Mouse (Mus musculus): ENCODE results near the gene Amph.
"Not testable (repeated sequence)": the region's sequence is repeated elsewhere in the genome, so short reads cannot be mapped to it uniquely, and the experiment has no call there.

Amph gene

DNA sequence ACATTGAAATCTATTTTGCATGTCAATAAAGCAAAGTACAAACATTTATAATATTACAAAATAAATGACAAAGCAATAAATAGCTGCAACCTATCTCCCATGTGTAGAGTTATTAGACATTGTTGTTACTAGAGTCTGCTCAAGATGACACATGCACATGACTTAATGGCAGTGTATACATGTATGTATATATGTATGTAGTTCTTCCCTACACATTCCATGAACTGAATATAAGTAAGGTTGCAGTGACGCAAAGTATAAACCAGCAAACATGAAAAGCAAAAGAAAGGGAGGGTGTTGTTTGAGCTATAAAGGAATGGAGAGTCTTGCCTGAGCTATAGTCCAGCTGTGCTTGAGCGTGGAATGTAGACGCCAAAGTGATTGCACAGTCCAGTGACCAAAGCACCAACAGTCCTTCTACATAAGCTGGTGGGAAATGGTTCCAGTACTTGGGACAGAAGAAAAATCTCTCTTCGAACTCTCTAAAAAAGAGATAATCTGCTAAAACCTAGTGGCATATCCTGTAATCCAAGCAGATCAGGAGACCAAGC lies 66.9 kb downstream of the Amph start:
- POLR2A ChIA-PET: no interaction called here
- CTCF ChIA-PET: interaction anchor here in 1 of 4 experiments (0.6 kb wide), 1 partner anchor 10 kb away, joined by 4 read pairs; no protein-coding TSS in a partner anchor

DNA sequence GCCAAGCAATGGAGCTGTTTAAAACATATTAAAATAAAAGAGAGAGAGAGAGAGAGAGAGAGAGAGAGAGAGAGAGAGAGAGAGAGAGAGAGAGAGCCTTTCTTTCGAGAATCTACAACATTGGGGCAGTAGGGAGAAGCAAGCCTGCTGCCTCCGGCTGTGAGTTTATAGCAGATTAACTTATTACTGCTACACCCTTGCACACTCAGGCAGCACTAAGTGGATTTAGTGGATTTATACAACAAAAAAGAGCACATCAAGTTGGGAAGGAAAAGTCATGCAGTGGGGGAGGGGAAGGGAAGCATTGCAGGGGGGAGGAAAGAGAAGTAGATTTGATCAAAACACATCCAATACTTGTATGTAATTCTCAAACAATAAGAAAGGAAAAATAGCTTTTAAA lies 73.5 kb downstream of the Amph start:
- POLR2A ChIA-PET: no interaction called here
- CTCF ChIA-PET: no interaction called here

DNA sequence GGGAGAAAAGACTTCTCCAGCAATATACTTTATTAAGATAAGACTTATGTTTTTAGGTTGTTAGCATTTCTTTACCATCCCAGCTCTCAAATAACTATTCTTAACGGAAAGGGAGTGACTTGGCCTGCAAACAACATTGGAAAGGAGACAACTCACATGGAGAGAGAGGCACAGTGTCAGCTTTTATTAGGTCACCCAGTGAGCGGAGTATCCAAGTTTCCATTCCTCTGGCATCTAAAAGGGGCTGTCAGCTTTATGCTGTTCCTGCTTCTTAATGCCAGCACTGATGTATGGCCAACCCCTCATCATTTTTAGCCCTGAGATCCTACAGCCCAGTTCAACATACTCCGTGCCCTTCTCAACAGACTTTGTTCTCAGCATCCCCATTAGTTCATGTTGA lies 74.3 kb downstream of the Amph start:
- POLR2A ChIA-PET: no interaction called here

DNA sequence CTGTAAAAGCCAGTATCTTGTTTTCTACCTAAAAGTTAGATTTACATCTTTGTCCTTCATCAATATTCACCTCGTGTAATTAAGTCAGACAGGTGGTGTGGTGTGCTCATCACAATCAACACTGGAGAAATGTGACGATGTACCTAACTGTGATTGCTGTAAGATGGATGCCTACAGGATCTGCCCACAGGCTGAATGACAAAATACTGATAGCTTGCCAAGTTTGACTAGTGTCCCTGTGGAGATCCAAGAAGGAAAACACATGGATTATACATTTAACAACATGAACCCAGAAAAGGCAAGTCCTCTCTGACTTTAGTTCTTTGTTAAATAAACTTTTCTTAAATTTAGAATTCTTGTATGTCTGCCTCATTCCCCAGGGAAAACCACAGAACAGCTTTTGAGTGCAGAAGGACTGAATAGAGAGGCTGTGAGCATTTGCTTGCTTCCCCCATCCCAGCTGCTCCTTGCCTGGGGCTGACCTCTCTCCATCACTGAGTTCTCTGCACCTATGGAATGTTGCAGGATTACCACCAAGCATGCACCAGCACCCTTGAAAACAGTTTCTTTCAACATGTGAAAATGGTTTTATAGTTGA lies 77.2 kb downstream of the Amph start:
- ChIA-PET CTCF (interaction anchor here in 1 of 4 experiments (0.6 kb wide), 1 partner anchor 11 kb away, joined by 4 read pairs; no protein-coding TSS in a partner anchor), POLR2A (no interaction called here)

More for the DNA sequence above, 74.3 kb downstream of the Amph start:
- CTCF ChIA-PET: no interaction called here

DNA sequence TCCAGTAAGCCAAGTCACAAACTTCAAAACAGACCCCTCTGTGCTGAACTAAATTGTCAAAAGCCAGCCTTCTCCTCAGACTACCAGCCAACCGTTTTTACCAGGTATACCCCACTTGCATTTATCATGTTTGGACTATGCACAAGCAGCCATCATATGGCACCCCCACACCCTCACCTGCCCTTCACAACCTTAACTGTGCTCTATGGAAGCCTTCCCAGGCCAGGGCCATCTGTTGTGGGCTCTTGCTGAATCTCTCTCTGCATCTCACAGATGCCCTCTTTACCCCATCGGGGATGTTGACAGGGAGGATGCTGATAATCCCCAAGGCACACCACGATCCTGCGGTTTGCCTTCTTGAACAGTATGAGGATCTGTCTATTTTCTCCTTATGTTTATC lies 77.9 kb downstream of the Amph start:
- CTCF ChIA-PET: no interaction called here
- POLR2A ChIA-PET: no interaction called here

DNA sequence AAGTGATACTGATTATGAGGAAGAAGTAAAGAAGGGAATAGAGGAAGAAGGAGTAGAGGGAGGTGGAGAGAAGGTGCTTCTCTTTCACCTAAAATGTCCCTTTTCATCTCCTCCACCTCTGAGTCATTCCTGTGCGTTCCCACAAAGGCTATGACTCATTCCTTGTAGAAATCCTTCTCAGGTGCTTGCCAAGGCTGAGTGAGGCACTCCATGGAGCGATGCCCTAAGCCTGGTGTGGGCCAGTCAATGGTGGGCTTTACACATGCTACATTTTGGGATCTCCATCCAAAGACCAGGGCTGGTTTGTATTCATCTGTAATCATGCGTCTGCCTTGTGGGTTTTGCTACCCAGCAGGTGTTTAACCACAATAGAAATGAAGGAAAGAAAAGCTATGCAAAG lies 78.9 kb downstream of the Amph start:
- CTCF ChIA-PET: no interaction called here
- POLR2A ChIA-PET: no interaction called here

DNA sequence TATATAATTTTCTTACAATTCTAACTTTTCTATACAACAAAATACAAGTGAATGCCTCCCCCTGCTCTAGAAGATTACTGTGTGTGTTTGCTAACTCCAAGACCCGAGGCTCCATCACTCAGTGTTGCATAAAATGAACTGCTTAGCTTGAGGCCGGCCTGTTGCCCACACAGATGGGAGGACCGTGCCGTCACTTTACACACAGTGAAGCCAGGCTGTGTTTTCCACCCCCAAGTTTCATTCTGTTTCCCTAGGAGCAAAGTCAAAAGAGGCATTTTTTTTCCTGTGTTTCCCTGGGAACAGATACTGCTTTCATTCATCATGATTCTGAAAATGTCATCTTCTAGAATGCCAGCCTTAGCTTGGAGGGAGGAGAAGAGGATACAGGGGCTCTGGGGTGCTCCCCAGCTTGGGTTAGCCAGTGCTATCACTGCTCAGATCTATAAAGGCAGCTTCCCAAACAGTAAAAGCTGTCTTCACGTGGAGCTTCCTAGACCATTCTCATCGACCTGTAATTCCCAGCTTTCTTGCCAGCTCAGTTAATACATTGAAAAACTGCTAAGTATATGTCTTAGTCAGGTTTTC lies 79.9 kb downstream of the Amph start:
- CTCF ChIA-PET: no interaction called here

DNA sequence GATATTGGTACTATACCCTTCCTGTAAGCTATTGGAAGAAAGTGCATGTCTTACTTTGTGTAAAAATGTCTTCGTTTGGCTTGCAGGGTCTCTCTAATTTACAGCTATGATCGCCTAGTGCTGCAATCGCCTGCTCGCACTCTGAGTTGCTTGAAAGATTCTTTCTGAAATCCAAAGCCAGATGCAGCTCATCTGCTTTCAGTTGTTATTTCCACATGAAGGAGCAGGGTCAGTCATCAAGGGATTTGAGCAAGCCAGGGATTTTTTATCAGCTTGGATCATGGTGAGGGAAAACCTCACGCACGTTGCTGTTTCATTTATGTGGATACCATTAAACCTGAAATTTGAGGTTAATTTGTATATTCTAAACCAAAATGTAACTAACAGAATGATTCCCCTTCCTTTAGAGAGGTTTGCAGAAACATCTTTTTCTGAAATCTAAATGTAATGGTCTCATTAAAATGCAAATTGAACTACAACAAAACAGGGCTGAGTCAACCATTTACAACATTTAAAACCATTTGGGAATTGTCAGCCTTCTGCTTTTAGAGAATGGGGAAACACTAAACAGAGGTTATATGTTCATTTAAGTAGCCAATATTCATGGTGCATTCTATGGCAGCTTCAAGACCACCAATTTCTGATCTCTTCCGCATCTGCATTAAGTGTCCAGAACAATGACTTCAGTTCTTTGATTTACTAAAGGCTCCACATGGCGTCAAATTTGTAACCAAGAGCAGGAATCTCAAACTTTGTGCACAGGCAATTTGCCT lies 84.1 kb downstream of the Amph start:
- ChIA-PET CTCF (interaction anchor here in 1 of 4 experiments (0.6 kb wide), 1 partner anchor 762 kb away, joined by 5 read pairs; no protein-coding TSS in a partner anchor), POLR2A (interaction anchor here in 3 of 4 experiments (0.5 to 1.4 kb wide), 4 partner anchors 11 to 822 kb away, joined by 3 to 5 read pairs (median 3); no protein-coding TSS in a partner anchor)

More for the DNA sequence above, 79.9 kb downstream of the Amph start:
- POLR2A ChIA-PET: no interaction called here

DNA sequence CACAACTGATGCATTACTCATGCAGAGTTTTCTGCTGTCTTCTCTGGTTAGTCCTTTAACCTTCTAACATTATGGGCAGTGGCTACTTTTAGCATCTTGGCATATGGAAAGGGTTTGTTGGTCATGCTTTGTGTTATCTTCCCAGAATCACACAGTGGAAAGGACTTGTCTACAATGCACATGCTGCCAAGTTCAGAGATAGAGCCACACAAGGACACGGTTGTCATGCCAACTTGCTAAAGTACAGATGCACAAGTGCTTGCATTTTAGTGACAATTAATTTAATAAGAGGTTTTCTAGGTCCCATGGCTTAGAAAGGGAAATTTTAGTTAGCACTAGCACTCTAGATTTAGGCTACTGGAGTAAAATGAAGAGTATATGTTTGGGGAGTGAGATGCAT lies 104.1 kb downstream of the Amph start:
- CTCF ChIA-PET: no interaction called here
- POLR2A ChIA-PET: no interaction called here

DNA sequence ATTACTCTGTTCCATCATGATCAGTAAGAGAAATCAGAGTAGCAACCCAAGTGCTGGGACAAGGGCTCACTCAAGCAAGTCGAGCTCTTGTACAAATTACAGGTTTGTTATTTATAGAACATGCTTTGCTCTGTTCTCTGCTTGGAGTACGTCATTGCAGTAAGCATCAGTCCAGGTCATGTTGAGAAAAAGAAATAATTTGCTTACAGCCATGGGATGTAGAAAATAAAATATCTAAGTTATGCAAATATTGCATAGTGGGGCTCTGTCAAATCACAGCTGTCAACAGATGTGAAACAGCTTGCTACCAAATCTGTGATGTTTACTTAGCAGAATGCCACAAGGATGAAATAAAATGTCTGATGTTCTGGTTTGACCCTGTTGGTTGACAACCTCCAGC lies 106.5 kb downstream of the Amph start:
- ChIA-PET POLR2A (no interaction called here), CTCF (no interaction called here)

DNA sequence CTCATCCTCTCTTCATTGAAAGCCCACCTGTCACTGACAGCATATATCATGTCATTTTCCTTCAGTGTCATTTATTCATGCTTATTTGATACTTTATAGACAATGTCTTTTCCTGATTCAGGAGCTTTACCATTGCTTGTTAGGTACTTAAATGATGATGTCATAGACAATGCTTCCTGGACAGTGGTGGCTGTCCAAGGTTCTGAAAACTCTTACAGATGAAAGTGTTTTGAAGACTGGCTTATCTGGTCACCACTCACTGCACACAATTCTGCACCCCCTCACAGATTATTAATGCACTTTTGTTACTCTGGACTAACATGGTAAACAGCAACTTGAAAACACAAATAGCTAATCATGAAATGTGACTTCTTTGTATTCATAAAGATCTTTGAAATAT lies 124.3 kb downstream of the Amph start:
- ChIA-PET CTCF (no interaction called here), POLR2A (interaction anchor here in 1 of 4 experiments (0.8 kb wide), 1 partner anchor 13 kb away, joined by 3 read pairs; no protein-coding TSS in a partner anchor)

DNA sequence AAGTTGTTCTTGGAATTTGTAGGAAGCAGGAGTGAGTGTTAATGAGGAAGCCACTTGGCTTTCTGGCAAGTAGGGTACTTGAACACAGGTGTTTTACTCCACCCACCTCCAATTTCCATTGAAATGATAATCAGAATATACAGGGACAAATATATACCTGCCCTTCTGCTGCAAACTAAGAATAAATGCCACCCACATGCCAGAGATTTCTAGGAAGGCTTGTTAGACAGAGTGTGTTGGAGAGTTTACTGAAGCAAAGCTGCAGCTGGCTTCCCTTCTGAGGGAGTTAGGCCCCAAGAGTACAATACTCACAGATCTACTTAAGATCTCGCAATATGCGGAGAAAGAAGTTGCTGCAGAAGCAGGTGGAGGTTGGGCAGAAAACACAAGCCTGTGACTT lies 129.4 kb downstream of the Amph start:
- CTCF ChIA-PET: no interaction called here
- POLR2A ChIA-PET: no interaction called here

DNA sequence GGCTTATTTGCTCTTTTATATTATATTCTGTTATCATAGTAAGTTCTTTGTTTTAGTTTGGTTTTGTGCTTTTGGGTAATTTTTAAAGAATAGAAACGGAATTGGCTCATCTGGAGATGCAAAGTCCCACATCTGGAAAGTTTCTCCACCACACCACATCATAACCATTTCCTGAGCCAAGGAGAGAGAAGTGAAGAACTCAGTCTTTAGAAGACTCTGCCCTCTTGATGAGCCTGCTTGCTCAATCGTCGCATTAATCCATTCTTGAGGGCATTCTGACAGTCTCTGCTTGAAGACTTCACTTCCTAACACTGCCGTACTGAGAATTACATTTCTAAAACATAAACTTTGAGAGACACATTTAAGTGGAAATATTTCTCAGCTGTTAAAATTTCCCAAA lies 133.9 kb downstream of the Amph start:
- ChIA-PET POLR2A (no interaction called here), CTCF (no interaction called here)

DNA sequence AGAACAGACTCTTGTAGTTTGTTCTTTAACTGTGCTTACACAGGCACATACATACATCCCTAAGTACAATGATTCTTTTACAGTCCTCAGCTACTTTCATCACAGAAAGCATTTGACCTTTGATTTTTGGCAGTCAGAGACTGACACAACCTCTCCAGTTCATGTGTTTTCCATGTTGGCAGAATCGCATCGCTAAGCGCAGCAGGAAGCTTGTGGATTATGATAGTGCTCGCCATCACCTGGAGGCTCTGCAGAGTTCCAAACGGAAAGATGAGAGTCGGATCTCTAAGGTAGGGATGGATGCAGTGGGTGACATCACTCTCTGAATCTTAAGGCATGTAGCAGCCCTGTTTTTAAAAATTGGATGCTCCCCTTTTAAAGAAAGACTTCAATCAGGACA lies 146.6 kb downstream of the Amph start:
- POLR2A ChIA-PET: interaction anchor here in 1 of 4 experiments (0.6 kb wide), 1 partner anchor 206 kb away, joined by 3 read pairs; no protein-coding TSS in a partner anchor
- CTCF ChIA-PET: no interaction called here

DNA sequence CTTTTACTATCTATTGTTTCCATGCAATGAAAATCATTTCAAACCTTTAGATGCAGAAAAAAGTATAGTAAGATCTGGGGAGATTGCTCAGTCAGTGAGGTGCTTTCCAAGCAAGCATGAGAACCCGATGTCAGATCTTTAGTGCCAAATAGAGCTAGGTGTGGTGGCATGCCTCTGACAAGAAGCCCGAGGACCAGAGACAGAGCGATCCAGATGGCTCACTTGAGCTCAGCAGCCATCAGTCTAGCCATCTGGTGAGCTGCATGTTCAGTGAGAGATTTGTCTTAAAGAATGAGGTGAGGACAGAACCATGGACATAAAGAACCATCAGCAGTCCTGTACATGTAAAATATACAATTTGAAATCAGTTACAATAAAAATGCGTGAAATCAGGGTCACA lies 149.1 kb downstream of the Amph start:
- CTCF ChIA-PET: no interaction called here
- POLR2A ChIA-PET: no interaction called here

DNA sequence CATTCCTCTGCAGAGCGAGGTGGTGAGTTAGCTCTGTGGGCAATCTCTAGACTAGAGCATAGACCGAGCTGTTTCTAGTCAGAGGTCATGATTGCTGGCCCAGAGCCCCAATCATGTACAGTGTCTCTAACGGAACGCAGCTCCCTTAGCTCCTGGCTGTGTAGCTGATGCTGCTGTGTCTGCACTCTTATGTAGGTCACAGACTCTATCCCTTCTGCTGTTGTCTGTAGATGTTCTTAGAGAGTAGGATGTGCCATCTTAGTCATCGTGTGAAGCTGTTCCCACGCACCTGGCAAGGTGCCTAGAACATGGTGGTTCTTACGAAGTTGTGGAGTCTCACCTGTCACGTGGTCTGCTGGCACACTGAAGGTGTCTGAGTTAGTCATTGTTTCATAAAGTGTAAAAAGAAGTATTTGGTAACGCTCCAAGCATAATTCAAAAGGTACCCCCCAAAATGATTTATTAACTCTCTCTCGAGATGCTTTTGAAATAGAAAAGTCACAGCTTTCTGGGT lies 153.9 kb downstream of the Amph start:
- CTCF ChIA-PET: no interaction called here
- POLR2A ChIA-PET: no interaction called here

DNA sequence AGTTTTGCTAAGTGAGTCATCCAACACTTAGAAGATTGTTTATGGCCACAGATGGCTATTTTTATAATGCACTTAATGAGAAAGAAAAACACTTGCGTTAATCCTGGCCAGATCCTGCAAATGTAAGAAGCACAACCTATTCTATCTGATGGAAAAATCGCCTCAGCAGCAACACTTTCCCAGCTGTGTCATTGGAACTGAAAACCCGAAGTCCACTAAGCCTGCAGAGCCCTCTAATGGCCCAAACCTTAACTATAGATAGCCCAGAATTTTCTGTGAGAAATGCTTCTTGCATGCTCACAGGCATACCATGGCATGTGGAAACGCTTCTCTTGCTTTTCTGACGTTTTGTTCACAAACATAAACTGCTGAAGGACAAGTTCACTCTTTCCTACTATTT lies 158.4 kb downstream of the Amph start:
- CTCF ChIA-PET: no interaction called here
- POLR2A ChIA-PET: no interaction called here

DNA sequence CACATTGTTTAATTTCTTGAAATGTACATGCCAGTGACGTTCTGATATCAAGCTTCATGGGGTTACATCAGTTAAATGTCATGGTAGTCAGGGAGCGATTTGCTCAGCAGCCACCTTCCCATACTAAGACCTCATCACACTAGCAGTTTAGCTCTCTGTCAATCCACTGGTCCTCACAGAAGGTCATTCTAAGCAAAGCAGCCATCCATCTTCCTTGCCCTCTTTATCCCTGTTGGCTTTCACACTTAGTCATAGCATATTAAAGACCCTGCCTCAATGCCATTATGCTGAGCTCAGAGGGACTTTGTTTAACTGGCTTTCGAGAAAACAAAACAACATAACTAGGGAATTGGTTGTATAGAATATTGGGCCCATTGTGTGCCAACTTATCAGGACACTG lies 161.3 kb downstream of the Amph start:
- ChIA-PET POLR2A (interaction anchor here in 1 of 4 experiments (0.6 kb wide), 1 partner anchor 497 kb away, joined by 3 read pairs; no protein-coding TSS in a partner anchor), CTCF (interaction anchor here in 1 of 4 experiments (0.6 kb wide), 1 partner anchor 691 kb away, joined by 3 read pairs; no protein-coding TSS in a partner anchor)

DNA sequence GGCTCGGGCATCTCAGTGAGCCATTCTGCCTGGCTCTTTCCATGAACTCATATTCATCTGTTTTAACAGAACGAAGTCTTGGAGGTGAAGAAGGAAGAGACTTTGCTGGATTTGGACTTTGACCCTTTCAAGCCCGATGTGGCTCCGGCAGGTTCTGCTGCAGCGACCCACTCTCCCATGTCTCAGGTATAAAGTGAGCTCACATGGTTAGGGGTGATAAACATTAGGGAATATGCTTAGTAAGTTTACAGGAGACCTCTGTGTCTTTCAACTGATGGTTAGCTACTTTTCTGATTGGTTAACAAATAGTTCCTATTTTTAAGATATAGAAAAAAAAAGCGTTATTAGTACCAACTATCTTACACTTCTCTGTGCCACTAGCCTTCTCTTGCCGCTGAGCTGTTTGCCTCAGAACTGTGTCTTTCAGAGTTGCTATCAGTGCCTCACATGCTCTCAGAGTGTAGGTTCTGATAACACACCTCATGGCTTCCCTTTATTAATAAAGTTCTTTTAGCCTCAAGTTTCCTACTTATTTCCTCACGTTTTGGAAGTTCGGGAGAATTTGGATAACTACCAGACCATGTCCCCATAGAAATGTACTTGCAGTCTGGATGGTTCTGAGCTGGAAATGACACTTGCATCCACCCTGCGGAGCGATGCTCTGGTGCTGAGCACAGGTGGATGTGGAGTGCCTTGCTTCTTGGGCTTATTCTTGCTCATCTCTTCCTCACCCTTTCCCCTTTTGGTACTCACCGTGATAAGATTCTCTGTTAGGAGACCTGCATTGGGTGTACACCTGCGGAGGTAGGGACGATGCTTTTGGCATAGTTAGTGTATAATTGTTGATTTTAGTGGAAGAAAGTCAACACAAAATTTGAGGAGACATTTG lies 165.3 kb downstream of the Amph start:
- CTCF ChIA-PET: no interaction called here
- POLR2A ChIA-PET: no interaction called here

DNA sequence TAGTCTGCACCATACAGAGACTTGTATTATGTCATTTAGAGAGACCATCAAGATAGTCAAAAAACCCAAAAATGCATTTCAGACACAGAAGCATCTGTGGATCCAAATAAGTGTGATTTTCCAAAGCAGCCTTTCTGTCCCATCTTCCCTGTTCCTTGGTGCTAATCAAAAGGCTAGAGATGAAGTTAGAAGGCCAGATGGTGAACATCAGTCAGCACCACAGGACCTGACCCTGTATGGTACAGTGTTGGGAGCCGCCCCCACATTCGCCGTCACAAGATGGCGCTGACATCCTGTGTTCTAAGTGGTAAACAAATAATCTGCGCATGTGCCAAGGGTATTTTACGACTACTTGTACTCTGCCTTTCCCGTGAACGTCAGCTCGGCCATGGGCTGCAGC lies 166.8 kb downstream of the Amph start:
- POLR2A ChIA-PET, CTCF ChIA-PET: not testable (repeated sequence)
